Mouse (Mus musculus) intestine, postnatal 0 days (tissue): ENCODE data around the gene Ethe1. TPM values are rescaled to one million over a fixed set of nuclear protein-coding genes. Genes with fewer than 3 reads are reported as not detected.

ENCODE experiments used
- ATAC-seq: fragments of 200-750 bp; cut with Nextera tagmentation; 2 replicates; pipeline ENCODE4 v1.8.0; 2017; ENCODE audit warnings: mild to moderate bottlenecking, moderate TSS enrichment, moderate library complexity
- H3K27ac ChIP-seq: fragments of 300-500 bp; sonication (generic); 2 replicates; pipeline ENCODE4 v1.5.1; 2014; ENCODE audit warnings: mild to moderate bottlenecking, low read depth, low read length, moderate library complexity
- H3K27me3 ChIP-seq: fragments of 300-500 bp; sonication (generic); replicated peaks from 2 replicates; pipeline ENCODE4 v1.6.1; 2014; ENCODE audit warnings: low read length, mixed read lengths; ENCODE audit not compliant: control insufficient read depth, insufficient read depth
- H3K36me3 ChIP-seq: fragments of 300-500 bp; sonication (generic); 2 replicates; pipeline ENCODE4 v1.6.1; 2014; ENCODE audit warnings: mild to moderate bottlenecking, moderate library complexity; ENCODE audit not compliant: control insufficient read depth, insufficient read depth
- H3K4me1 ChIP-seq: fragments of 300-500 bp; sonication (generic); replicated peaks from 2 replicates; pipeline ENCODE4 v1.6.1; 2014; ENCODE audit warnings: antibody characterized with exemption, low read length, mixed read lengths; ENCODE audit not compliant: control insufficient read depth, insufficient read depth
- H3K4me2 ChIP-seq: fragments of 300-500 bp; sonication (generic); replicated peaks from 2 replicates; pipeline ENCODE4 v1.6.1; 2014; ENCODE audit warnings: low read depth, mild to moderate bottlenecking, moderate library complexity
- H3K4me3 ChIP-seq: fragments of 300-500 bp; sonication (generic); 2 replicates; pipeline ENCODE4 v1.5.1; 2014; ENCODE audit warnings: low read depth, low read length
- H3K9ac ChIP-seq: fragments of 300-500 bp; sonication (generic); 2 replicates; pipeline ENCODE4 v1.6.1; 2014; ENCODE audit warnings: mild to moderate bottlenecking, low read depth, low read length
- H3K9me3 ChIP-seq: fragments of 300-500 bp; sonication (generic); 2 replicates; pipeline ENCODE4 v1.6.1; 2016; ENCODE audit warnings: mixed run types; ENCODE audit not compliant: control insufficient read depth
- CTCF ChIP-seq: sonication (generic); IDR thresholded peaks from 2 replicates; pipeline ENCODE4 v1.5.1; 2016; ENCODE audit warnings: low read depth, mild to moderate bottlenecking, control low read depth, antibody characterized with exemption, moderate library complexity
- WGBS: fragments of 180-500 bp; shearing (Covaris S2); extraction: QIAGEN DNeasy Blood & Tissue Kit; methylation state at CpG from one replicate; pipeline ENCODE4 v1.1.7; 2014; 5-methylcytosine and 5-hydroxymethylcytosine counted together
- polyA plus RNA-seq: library from polyadenylated mRNA; unstranded; fragments of >200 nt; fragmentation: Nextera tagmentation; extraction: Ambion mirVana; gene quantifications from 2 replicates; pipeline ENCODE4 v1.2.1, GENCODE M21; 2015

Ethe1 gene
- polyA plus RNA-seq, 1 experiment from 2014 or later: 25.4 TPM

GRCm38 (mm10) chr7:24588336-24588735, 993 bp downstream of the Ethe1 start:
- Histone ChIP-seq H3K27ac (peak overlapping the region; percentile 3; the same call in 1 of the 2 replicates), H3K9me3 (no peaks in the 10 kb centered on the region), H3K4me3 (no peak overlapping the region), H3K36me3 (no peaks in the 10 kb centered on the region), H3K9ac (no peak overlapping the region), H3K4me2 (no peak overlapping the region), H3K27me3 (peaks cover 15% of the 10 kb centered on the region; the same call in 1 of the 2 replicates), H3K4me1 (peaks cover 5% of the 10 kb centered on the region; the same call in 1 of the 2 replicates)
- 39% methylated on average over 13 of the region's 13 CpGs for WGBS
- TF ChIP-seq CTCF: no peak
- ATAC-seq: peak; percentile 83

GRCm38 (mm10) chr7:24591735-24592134, 4.4 kb downstream of the Ethe1 start:
- H3K27ac ChIP-seq: no peak overlapping the region
- no peaks in the 10 kb centered on the region for H3K36me3 ChIP-seq
- H3K27me3 ChIP-seq: no peaks in the 10 kb centered on the region
- no peak overlapping the region for H3K4me3 ChIP-seq
- TF ChIP-seq CTCF: peak; percentile 40
- no peak overlapping the region for H3K4me2 ChIP-seq
- H3K9ac ChIP-seq: no peak overlapping the region
- no peaks in the 10 kb centered on the region for H3K9me3 ChIP-seq
- peaks cover 9% of the 10 kb centered on the region; the same call in 1 of the 2 replicates for H3K4me1 ChIP-seq
- no peak for ATAC-seq
- WGBS: 35% methylated on average over 5 of the region's 5 CpGs

- Histone ChIP-seq H3K27me3 (no peaks in the 10 kb centered on the region), H3K4me1 (peaks cover 9% of the 10 kb centered on the region; the same call in 1 of the 2 replicates), H3K9ac (no peak overlapping the region), H3K4me2 (no peak overlapping the region), H3K27ac (no peak overlapping the region), H3K4me3 (no peak overlapping the region), H3K36me3 (no peaks in the 10 kb centered on the region), H3K9me3 (no peaks in the 10 kb centered on the region)
- no peak for TF ChIP-seq CTCF
- 62% methylated on average over 4 of the region's 4 CpGs for WGBS
- ATAC-seq: no peak
These were observed 4.8 kb downstream of the Ethe1 start for GRCm38 (mm10) chr7:24592163-24592562.

GRCm38 (mm10) chr7:24592781-24593180, 5.4 kb downstream of the Ethe1 start:
- TF ChIP-seq CTCF: no peak
- H3K27ac ChIP-seq: no peak overlapping the region
- H3K4me2 ChIP-seq: no peak overlapping the region
- H3K9ac ChIP-seq: no peak overlapping the region
- ATAC-seq: no peak
- no peak overlapping the region for H3K4me3 ChIP-seq
- no peaks in the 10 kb centered on the region for H3K36me3 ChIP-seq
- WGBS: 79% methylated on average over 6 of the region's 6 CpGs
- H3K27me3 ChIP-seq: no peaks in the 10 kb centered on the region
- no peaks in the 10 kb centered on the region for H3K9me3 ChIP-seq
- peaks cover 6% of the 10 kb centered on the region; the same call in 1 of the 2 replicates for H3K4me1 ChIP-seq

GRCm38 (mm10) chr7:24593621-24594308, 6.4 kb downstream of the Ethe1 start:
- no peak for TF ChIP-seq CTCF
- no peak overlapping the region for H3K27ac ChIP-seq
- H3K36me3 ChIP-seq: no peaks in the 10 kb centered on the region
- no peaks in the 10 kb centered on the region for H3K9me3 ChIP-seq
- peak overlapping the region; percentile 58 for H3K4me3 ChIP-seq
- ATAC-seq: peak; percentile 76
- WGBS: 2% methylated on average over 39 of the region's 39 CpGs
- peak overlapping the region; percentile 84 for H3K4me2 ChIP-seq
- 0 out of 2 replicates have a peak, but pooled peaks cover 3% of the 10 kb centered on the region for H3K4me1 ChIP-seq
- H3K27me3 ChIP-seq: no peaks in the 10 kb centered on the region
- peak overlapping the region; percentile 43; the same call in 1 of the 2 replicates for H3K9ac ChIP-seq

- ATAC-seq: 0 out of 2 replicates have a peak, but pooled peaks have one; percentile 16
- no peak overlapping the region for H3K27ac ChIP-seq
- H3K4me3 ChIP-seq: peak overlapping the region; percentile 58
- no peak overlapping the region for H3K9ac ChIP-seq
- no peaks in the 10 kb centered on the region for H3K27me3 ChIP-seq
- 0 out of 2 replicates have a peak, but pooled peaks cover 3% of the 10 kb centered on the region for H3K4me1 ChIP-seq
- H3K9me3 ChIP-seq: no peaks in the 10 kb centered on the region
- peak overlapping the region; percentile 84 for H3K4me2 ChIP-seq
- H3K36me3 ChIP-seq: no peaks in the 10 kb centered on the region
- no peak for TF ChIP-seq CTCF
- WGBS: 7% methylated on average over 13 of the region's 13 CpGs
These were observed 7.0 kb downstream of the Ethe1 start for GRCm38 (mm10) chr7:24594309-24594803.
